Mouse (Mus musculus) small intestine, adult 2 months (tissue): ENCODE data around the gene Apol7e.

ENCODE experiments used
- CTCF ChIP-seq: fragments of 200-500 bp; IDR thresholded peaks from 2 replicates; pipeline ENCODE4 v1.5.1; 2012; ENCODE audit warnings: low read depth, mild to moderate bottlenecking, control low read depth, inconsistent platforms, low read length, moderate library complexity, mixed read lengths; ENCODE audit not compliant: insufficient replicate concordance, insufficient read length; ENCODE audit errors: extremely low read depth
- POLR2A ChIP-seq: fragments of 200-500 bp; IDR thresholded peaks from 2 replicates; pipeline ENCODE4 v1.6.1; 2012; ENCODE audit warnings: low read depth, mild to moderate bottlenecking, control low read depth, inconsistent platforms, low read length, moderate library complexity

GRCm38 (mm10) chr15:77756848-77757247 is 58.2 kb downstream of the Apol7e start, which contains the start of gene Apol8:
- TF ChIP-seq CTCF: peak; percentile 87; the same call in 1 of the 2 replicates
- TF ChIP-seq POLR2A: 0 out of 2 replicates have a peak, but pooled peaks have one; percentile 16
